Mouse (Mus musculus): ENCODE measurements at regions not wholly inside any gene's neighbourhood (a gene's known extent, or its start where the extent isn't known, plus 50 kb on each side); places are given as distances from the start of the nearest gene placed in this dataset.

DNA sequence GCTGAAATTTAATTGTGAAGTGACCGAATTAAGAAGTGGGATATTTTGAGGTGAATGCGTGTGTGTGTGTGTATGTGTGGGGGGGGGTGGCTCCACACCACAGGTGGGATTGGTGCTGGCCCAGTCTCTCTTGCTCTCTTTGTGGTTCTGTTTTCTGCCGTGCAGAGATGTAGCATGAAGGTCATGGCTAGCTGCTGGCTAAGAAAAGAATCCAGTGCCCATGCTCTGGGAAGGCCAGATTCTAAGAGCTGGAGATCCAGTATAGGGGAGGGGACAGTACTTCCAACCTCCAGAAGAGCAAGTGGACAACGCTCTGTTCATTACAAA is 76.5 kb upstream of the Rufy1 start:
- TF ChIP-seq POLR2A (IDR thresholded peaks at IDR 0.05; ENCODE audit: low read depth, low read length) (no peak), CTCF (conservative IDR thresholded peaks at IDR 0.05; ENCODE audit: insufficient read depth, insufficient read length, low read depth, low read length) (no peak)
